Mouse (Mus musculus) liver, embryonic 14.5 days (tissue): ENCODE results near the gene Slc25a5. TPM values are rescaled to one million over a fixed set of nuclear protein-coding genes. Genes with fewer than 3 reads are reported as not detected.

Experiments
- ATAC-seq: fragments of 200-750 bp; cut with Nextera tagmentation; 2 replicates; pipeline ENCODE4 v1.8.0; 2017; ENCODE audit warnings: moderate number of reproducible peaks, mild to moderate bottlenecking, moderate library complexity; ENCODE audit not compliant: insufficient read depth
- DNase-seq, 3 experiments: peaks; one replicate each; pipeline ENCODE4 v3.0.0-alpha.2; 2012 to 2013; ENCODE audit warnings: low read depth in 3 of 3, low spot score in 3 of 3
- H3K27ac ChIP-seq: fragments of 300-500 bp; sonication (generic); 2 replicates; pipeline ENCODE4 v1.5.1; 2014; ENCODE audit warnings: moderate library complexity, mild to moderate bottlenecking, control low read depth, inconsistent platforms
- H3K27me3 ChIP-seq: fragments of 300-500 bp; sonication (generic); 2 replicates; pipeline ENCODE4 v1.6.1; 2014; ENCODE audit warnings: mild to moderate bottlenecking, low read length, moderate library complexity; ENCODE audit not compliant: control insufficient read depth, insufficient read depth
- H3K36me3 ChIP-seq: fragments of 300-500 bp; sonication (generic); replicated peaks from 2 replicates; pipeline ENCODE4 v1.6.1; 2014; ENCODE audit warnings: low read depth; ENCODE audit not compliant: control insufficient read depth, insufficient read depth
- H3K4me1 ChIP-seq, 2 experiments: fragments of 200-500 bp in 1 of 2; fragments of 300-500 bp in 1 of 2; sonication (generic) in 1 of 2; replicated peaks; 2 replicates each; pipeline ENCODE4 v1.6.1; 2012 to 2014; ENCODE audit warnings: antibody characterized with exemption in 1 of 2, inconsistent platforms in 1 of 2, low read length in 1 of 2; ENCODE audit not compliant: control insufficient read depth in 2 of 2, insufficient read depth in 2 of 2
- H3K4me2 ChIP-seq: fragments of 300-500 bp; sonication (generic); 2 replicates; pipeline ENCODE4 v1.6.1; 2014; ENCODE audit warnings: low read depth, mild to moderate bottlenecking, control low read depth, moderate library complexity
- H3K4me3 ChIP-seq, 2 experiments: fragments of 200-500 bp in 1 of 2; fragments of 300-500 bp in 1 of 2; sonication (generic) in 1 of 2; 2 replicates each; pipeline ENCODE4 v1.5.1; 2012 to 2014; ENCODE audit warnings: low read depth in 2 of 2, low read length in 2 of 2, mild to moderate bottlenecking in 2 of 2, control low read depth in 1 of 2, inconsistent platforms in 1 of 2, moderate library complexity in 1 of 2; ENCODE audit not compliant: insufficient read depth in 1 of 2
- H3K9ac ChIP-seq: fragments of 300-500 bp; sonication (generic); replicated peaks from 2 replicates; pipeline ENCODE4 v1.6.1; 2014; ENCODE audit warnings: mild to moderate bottlenecking, control low read depth, moderate library complexity
- H3K9me3 ChIP-seq: fragments of 300-500 bp; sonication (generic); 2 replicates; pipeline ENCODE4 v1.6.1; 2016; ENCODE audit warnings: low read length, mixed read lengths; ENCODE audit not compliant: control insufficient read depth
- CTCF ChIP-seq: IDR thresholded peaks from 2 replicates; pipeline ENCODE4 v1.5.1; 2016; ENCODE audit warnings: antibody characterized with exemption, low read depth, control low read depth
- EP300 ChIP-seq: IDR thresholded peaks from 2 replicates; pipeline ENCODE4 v1.6.1; 2016; ENCODE audit warnings: antibody characterized with exemption, low read depth
- WGBS: fragments of 180-500 bp; shearing (Covaris S2); extraction: QIAGEN DNeasy Blood & Tissue Kit; methylation state at CpG from one replicate; pipeline ENCODE4 v1.1.7; 2014; ENCODE audit not compliant: insufficient replicate concordance; 5-methylcytosine and 5-hydroxymethylcytosine counted together
- polyA plus RNA-seq, 2 experiments: library from polyadenylated mRNA; depleted of rRNA in 1 of 2; stranded (reverse) in 1 of 2; unstranded in 1 of 2; fragments of >200 nt; fragmentation: Nextera tagmentation in 1 of 2; extraction: Ambion mirVana in 1 of 2; gene quantifications; 2 replicates each; pipeline versions ENCODE4 v1.2.1 to v1.2.3; 2012 to 2014

The Slc25a5 gene
- polyA plus RNA-seq, 2 experiments: 352 to 514 TPM

GRCm38 (mm10) chrX:36815439-36815838 lies 20.0 kb downstream of the Slc25a5 start:
- no peak overlapping the region for H3K4me2 ChIP-seq
- H3K4me3 ChIP-seq: no peak overlapping the region
- ATAC-seq (no peak), DNase-seq (no peak)
- H3K9ac ChIP-seq: no peak overlapping the region
- H3K36me3 ChIP-seq: no peaks in the 10 kb centered on the region
- 73% methylated on average over 3 of the region's 4 CpGs for WGBS
- no peaks in the 10 kb centered on the region for H3K9me3 ChIP-seq
- H3K4me1 ChIP-seq: peaks cover 0 to 7% of the 10 kb centered on the region in 2 experiments; a peak in 2 of 4 replicates
- TF ChIP-seq EP300 (no peak), CTCF (no peak)
- H3K27me3 ChIP-seq: no peaks in the 10 kb centered on the region
- H3K27ac ChIP-seq: no peak overlapping the region

GRCm38 (mm10) chrX:36816368-36816899 lies 21.0 kb downstream of the Slc25a5 start:
- ATAC-seq (no peak), DNase-seq (no peak)
- H3K4me3 ChIP-seq: no peak overlapping the region
- 49% methylated on average over 8 of the region's 8 CpGs for WGBS
- no peak for TF ChIP-seq CTCF
- no peak for TF ChIP-seq EP300
- H3K9me3 ChIP-seq: no peaks in the 10 kb centered on the region
- H3K27me3 ChIP-seq: no peaks in the 10 kb centered on the region
- H3K4me2 ChIP-seq: peak overlapping the region; percentile 58
- H3K36me3 ChIP-seq: no peaks in the 10 kb centered on the region
- peaks cover 0 to 7% of the 10 kb centered on the region in 2 experiments; a peak in 2 of 4 replicates for H3K4me1 ChIP-seq
- no peak overlapping the region for H3K27ac ChIP-seq
- H3K9ac ChIP-seq: no peak overlapping the region

GRCm38 (mm10) chrX:36816953-36817441 lies 21.5 kb downstream of the Slc25a5 start:
- ATAC-seq (peak; percentile 59), DNase-seq (no peak)
- no peaks in the 10 kb centered on the region for H3K36me3 ChIP-seq
- no peak overlapping the region for H3K27ac ChIP-seq
- peak overlapping the region; percentile 58 for H3K4me2 ChIP-seq
- peak overlapping the region; percentile 35 for H3K9ac ChIP-seq
- H3K9me3 ChIP-seq: no peaks in the 10 kb centered on the region
- peaks cover 0 to 7% of the 10 kb centered on the region in 2 experiments; a peak in 2 of 4 replicates for H3K4me1 ChIP-seq
- WGBS: 9% methylated on average over 10 of the region's 10 CpGs
- no peaks in the 10 kb centered on the region for H3K27me3 ChIP-seq
- H3K4me3 ChIP-seq: peak overlapping the region; percentile 27 to 29; a peak in 3 of 4 replicates
- no peak for TF ChIP-seq CTCF
- no peak for TF ChIP-seq EP300

DNA sequence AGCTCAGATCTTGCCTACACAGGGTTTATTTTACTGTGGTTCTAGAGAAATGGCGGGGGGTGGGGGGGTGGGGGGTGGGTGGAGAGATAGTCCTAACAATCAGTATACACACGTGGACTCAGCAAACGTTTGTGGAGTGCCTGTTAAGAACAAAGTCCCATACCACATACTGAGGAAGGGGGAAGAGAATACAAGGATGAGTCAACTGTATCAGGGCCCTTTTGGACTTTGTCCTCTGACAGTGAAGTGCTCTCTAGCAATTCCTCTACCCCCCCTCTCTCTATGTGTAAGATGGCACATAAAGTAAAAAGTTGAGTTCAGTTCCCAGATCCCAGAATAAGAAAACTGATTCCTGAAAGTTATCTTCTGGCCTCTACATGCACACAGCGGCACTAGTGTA lies 24.1 kb downstream of the Slc25a5 start:
- Histone ChIP-seq H3K36me3 (no peaks in the 10 kb centered on the region), H3K4me3 (no peak overlapping the region), H3K9me3 (no peaks in the 10 kb centered on the region), H3K9ac (no peak overlapping the region), H3K27ac (no peak overlapping the region), H3K4me1 (peaks cover 0 to 7% of the 10 kb centered on the region in 2 experiments; a peak in 2 of 4 replicates), H3K27me3 (no peaks in the 10 kb centered on the region), H3K4me2 (no peak overlapping the region)
- WGBS: 33% methylated on average over 4 of the region's 4 CpGs
- ATAC-seq (no peak), DNase-seq (no peak)
- TF ChIP-seq CTCF: no peak
- no peak for TF ChIP-seq EP300

- DNase-seq (no peak), ATAC-seq (no peak; the same call in 1 of the 2 replicates)
- no peak overlapping the region for H3K4me2 ChIP-seq
- TF ChIP-seq CTCF (peak; percentile 87), EP300 (no peak)
- H3K4me3 ChIP-seq: no peak overlapping the region
- no peaks in the 10 kb centered on the region for H3K36me3 ChIP-seq
- WGBS: 11% methylated on average over 4 of the region's 4 CpGs
- no peaks in the 10 kb centered on the region for H3K27me3 ChIP-seq
- H3K27ac ChIP-seq: no peak overlapping the region
- H3K4me1 ChIP-seq: peaks cover 0 to 7% of the 10 kb centered on the region in 2 experiments; a peak in 2 of 4 replicates
- no peaks in the 10 kb centered on the region for H3K9me3 ChIP-seq
- H3K9ac ChIP-seq: no peak overlapping the region
Observed at GRCm38 (mm10) chrX:36820201-36820600, 24.8 kb downstream of the Slc25a5 start.
